Mouse (Mus musculus) liver, embryonic 14.5 days (tissue): ENCODE measurements around the gene BC030867.

Experiments used
- CTCF ChIP-seq: IDR thresholded peaks from 2 replicates; pipeline ENCODE4 v1.5.1; 2016; ENCODE audit warnings: antibody characterized with exemption, low read depth, control low read depth
- EP300 ChIP-seq: IDR thresholded peaks from 2 replicates; pipeline ENCODE4 v1.6.1; 2016; ENCODE audit warnings: antibody characterized with exemption, low read depth

DNA sequence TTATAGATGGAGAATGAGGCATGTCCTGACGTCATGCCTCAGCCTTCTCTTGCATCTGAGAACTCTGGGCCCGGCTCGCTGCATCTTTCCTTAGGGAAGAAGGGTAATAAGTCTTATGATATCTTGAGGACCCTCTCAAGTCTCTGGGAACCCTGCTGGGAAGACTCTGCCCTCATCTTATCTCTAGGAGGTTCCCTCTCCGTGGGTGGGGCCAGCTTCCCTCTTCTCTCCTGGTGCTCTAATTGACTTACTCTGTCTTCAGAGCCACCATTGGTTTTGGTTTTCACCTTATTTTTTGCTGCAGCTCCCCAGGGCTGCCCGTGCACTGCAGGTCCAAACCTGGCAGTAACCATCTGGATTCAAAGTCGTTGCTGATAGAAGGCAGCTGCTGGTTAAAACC lies 9.4 kb downstream of the BC030867 start:
- no peak for TF ChIP-seq CTCF
- TF ChIP-seq EP300: no peak
